Mouse (Mus musculus): ENCODE results near the gene Cnpy1.

Gene Cnpy1

GRCm38 (mm10) chr5:28165358-28166255, 80.0 kb downstream of the Cnpy1 start, which contains the start of gene En2:
Gene En2 (plus strand): TSS chr5:28165694.
- no peak for DNase-seq (ENCODE audit: low read depth in 1 of 2, low spot score in 2 of 2)

- DNase-seq (ENCODE audit: low read depth in 1 of 2, low spot score in 2 of 2) = no peak
These were observed 81.7 kb downstream of the Cnpy1 start for GRCm38 (mm10) chr5:28163926-28164325.

DNA sequence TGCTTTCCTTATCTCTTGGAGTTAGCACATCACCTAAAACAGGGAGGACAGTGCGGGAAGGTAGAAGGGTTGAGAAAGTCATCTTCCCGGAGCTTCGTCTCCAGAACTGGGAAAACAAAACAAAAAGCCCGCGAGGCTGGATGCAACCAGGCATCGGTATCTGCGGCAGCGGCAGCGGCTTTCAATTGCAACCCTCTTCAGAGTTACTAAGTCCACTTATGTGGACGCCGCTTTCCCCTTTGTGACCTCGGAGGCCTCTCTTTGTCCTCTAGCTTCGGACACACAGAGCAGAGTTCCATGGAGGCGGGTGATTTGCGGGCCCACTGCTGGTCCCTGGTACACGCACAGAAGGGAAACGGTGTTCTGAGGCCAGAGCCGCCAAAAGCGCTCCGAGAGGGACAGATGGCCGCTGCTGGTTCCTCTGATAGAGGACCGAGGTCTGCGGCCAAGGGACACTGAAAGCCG, 83.6 kb downstream of the Cnpy1 start:
- DNase-seq (ENCODE audit: low read depth in 1 of 2, low spot score in 2 of 2) = no peak

DNA sequence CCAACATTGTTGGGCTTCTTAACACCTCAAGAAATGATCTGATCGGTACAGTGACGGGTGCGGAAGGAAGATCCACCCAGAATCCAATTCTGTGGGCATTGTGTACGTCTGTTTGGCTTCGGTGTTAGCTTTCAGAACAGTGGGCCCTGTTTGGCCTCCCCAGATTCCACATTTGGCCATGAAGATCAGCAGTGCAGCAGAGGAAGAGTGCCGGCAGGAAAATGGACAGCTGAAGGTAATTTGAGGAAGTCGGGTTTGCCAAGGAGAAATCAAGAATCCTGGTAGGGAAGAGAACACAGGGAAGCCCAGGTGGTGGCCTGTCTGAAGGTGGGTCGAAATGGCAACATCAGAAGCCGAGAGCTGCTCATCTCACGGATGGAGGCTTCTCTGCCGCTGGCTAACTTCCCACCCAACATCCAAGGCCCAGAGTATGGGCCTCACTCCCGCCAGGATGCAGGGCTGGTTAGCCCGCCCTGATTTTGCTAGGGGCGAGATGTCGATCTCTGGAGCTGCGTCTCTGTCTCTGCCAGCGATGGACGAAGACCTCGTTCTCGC, 84.1 kb downstream of the Cnpy1 start:
- no peak for DNase-seq (ENCODE audit: low read depth in 1 of 2, low spot score in 2 of 2)

- no peak for DNase-seq (ENCODE audit: low read depth in 1 of 2, low spot score in 2 of 2)
These were observed 85.6 kb downstream of the Cnpy1 start for GRCm38 (mm10) chr5:28159891-28160470.

- no peak for DNase-seq (ENCODE audit: low read depth in 1 of 2, low spot score in 2 of 2)
These were observed 86.5 kb downstream of the Cnpy1 start for GRCm38 (mm10) chr5:28159072-28159458.

DNA sequence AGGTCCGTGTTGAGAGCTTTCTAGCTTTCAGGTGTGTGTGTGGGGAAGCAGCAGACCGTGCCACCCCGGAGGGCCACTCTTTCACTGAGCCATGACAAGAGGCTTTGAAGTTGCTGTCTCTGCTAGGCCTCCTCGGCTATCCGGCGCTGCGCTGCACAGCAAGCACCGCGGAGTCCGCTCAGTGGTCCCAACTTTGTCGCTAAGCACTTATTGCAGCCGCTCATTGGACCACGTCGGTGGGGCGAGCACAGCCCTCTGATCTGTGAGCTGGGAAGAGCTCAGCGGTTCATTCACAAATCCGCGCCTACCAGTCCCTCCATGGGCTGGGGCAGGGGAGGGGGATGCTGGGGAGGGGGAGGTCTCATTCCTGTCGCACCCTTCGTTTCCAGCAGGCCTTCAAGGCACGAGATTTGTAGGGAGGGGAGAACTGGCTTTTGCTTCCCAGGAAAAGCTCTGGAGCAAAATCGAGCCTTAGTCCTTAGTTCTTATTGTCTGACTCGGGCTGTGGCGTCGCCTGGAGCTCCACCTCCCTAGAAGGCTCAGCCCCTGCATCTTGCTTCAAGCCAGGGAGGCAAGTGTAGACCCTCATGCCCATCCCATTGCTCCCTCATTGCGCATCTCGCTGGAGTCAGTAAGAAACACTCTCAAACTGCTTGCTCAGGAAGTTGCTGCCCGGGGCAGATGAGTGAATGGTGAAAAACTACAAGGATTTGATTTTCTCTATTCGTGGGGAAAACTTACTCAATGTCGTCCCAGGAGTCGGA, 87.1 kb downstream of the Cnpy1 start:
- DNase-seq (ENCODE audit: low read depth in 1 of 2, low spot score in 2 of 2) = no peak

DNA sequence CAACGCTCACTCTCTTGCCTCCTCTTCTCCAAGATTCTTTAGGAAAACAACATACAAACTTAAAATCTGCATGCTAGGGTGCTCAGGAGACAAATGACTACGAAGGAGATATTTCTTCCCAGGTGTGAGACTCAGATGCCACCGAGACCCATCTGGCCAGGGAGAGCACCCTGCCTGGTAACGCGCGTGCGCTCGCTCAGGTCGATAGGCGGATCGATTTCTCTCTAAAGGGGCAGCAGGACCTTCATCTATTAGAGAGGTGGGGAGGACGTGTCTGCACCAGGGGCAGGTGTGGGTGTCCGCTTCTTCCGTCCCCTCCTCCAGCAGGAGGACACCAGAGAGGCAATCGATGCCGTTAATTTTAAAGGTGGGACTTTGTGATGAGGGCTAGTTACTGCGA, 87.8 kb downstream of the Cnpy1 start:
- DNase-seq (ENCODE audit: low read depth in 1 of 2, low spot score in 2 of 2) = no peak

GRCm38 (mm10) chr5:28157044-28157730, 88.4 kb downstream of the Cnpy1 start:
- DNase-seq (ENCODE audit: low read depth in 1 of 2, low spot score in 2 of 2) = no peak

All from monocyte, adult 2 months (primary cell).